30 mouse cellular contexts compared by ENCODE assay signal in the genomic region with DNA sequence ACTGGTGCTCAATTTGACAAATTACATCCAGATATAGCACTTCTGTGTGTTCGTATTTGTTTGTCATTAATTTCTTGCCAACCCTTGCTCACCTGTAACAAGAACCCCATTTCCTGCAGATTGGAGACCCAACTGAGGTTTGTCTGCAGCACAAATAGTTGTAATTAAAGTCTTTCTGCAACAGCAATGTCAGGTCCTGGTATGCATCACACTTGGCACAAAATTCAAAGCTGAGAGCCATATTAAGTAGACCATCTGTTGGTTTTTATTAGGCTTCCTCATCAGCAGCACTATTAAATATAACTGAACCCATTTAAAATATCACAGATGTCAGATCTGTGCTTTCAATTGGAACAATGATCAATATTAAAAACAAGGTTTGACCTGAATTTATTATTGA.
DNase-seq lines count a peak whose midpoint lies in the region; ATAC-seq and TF ChIP-seq lines count a peak whose summit lies in the region.
"Had no signal": no experiment of that assay in that cellular context is flagged by ENCODE, and none has a peak within 500 bp of the region (broad histone marks: within the 10 kb centered on the region; RNA-seq: fewer than 3 reads in every experiment).

No protein-coding gene starts in this region.

- no peak overlapping the region for H3K9ac ChIP-seq in forebrain, embryonic 14.5 days (ENCODE audit: low read length)
- H3K9ac ChIP-seq in neural tube, embryonic 14.5 days (replicated peaks; ENCODE audit: low read depth, low read length), result no peak overlapping the region
- no peak overlapping the region for H3K9ac ChIP-seq in neural tube, embryonic 15.5 days (replicated peaks)
- no peak overlapping the region for H3K9ac ChIP-seq in forebrain, postnatal 0 days
- H3K9ac ChIP-seq: embryonic facial prominence, embryonic 13.5 days; heart, embryonic 15.5 days; hindbrain, embryonic 13.5 days; limb, embryonic 15.5 days; liver, embryonic 14.5 days; lung, embryonic 15.5 days; midbrain, embryonic 15.5 days; neural tube, embryonic 13.5 days; stomach, embryonic 15.5 days had no signal

- no peaks in the 10 kb centered on the region for H3K4me1 ChIP-seq in forebrain, embryonic 14.5 days (ENCODE audit: control insufficient read depth, insufficient read depth, low read length)
- 0 out of 2 replicates have a peak, but pooled peaks cover 4% of the 10 kb centered on the region for H3K4me1 ChIP-seq in forebrain, embryonic 10.5 days
- no peaks in the 10 kb centered on the region for H3K4me1 ChIP-seq in neural tube, embryonic 14.5 days (ENCODE audit: control insufficient read depth, insufficient read depth, low read length)
- no peaks in the 10 kb centered on the region for H3K4me1 ChIP-seq in neural tube, embryonic 15.5 days
- no peaks in the 10 kb centered on the region for H3K4me1 ChIP-seq in forebrain, postnatal 0 days (ENCODE audit: insufficient read depth)
- H3K4me1 ChIP-seq: embryonic facial prominence, embryonic 13.5 days; heart, embryonic 15.5 days; hindbrain, embryonic 13.5 days; limb, embryonic 15.5 days; lung, embryonic 15.5 days; midbrain, embryonic 15.5 days; neural tube, embryonic 13.5 days; stomach, embryonic 15.5 days had no signal

- peak; percentile 62 for DNase-seq in forebrain, embryonic 14.5 days (ENCODE audit: low spot score)
- DNase-seq in forebrain, embryonic 10.5 days (ENCODE audit: extremely low spot score, low spot score), result no peak
- DNase-seq in forebrain, postnatal 0 days, result peak; percentile 10
- no peak for DNase-seq in urinary bladder, postnatal 25 days (ENCODE audit: low spot score)
- no peak for DNase-seq in gastrocnemius, postnatal 10 days
- DNase-seq: adrenal gland, postnatal 14 days; B cell, adult 2 months; cerebellum, adult 18-20 months; heart, postnatal 36 days; kidney, adult 18-20 months; kidney, postnatal 4 days; left cerebral cortex, postnatal 4 days; lung, postnatal 36 days; right cerebral cortex, adult 18-20 months; thymus, adult 18-20 months; thymus, postnatal 4 days had no signal

- H3K36me3 ChIP-seq in forebrain, embryonic 14.5 days (ENCODE audit: control insufficient read depth, insufficient read depth, low read length), result no peaks in the 10 kb centered on the region
- H3K36me3 ChIP-seq in forebrain, embryonic 10.5 days (replicated peaks), result no peaks in the 10 kb centered on the region
- H3K36me3 ChIP-seq in neural tube, embryonic 14.5 days (ENCODE audit: control insufficient read depth, insufficient read depth, low read length), result no peaks in the 10 kb centered on the region
- H3K36me3 ChIP-seq in neural tube, embryonic 15.5 days, result no peaks in the 10 kb centered on the region
- no peaks in the 10 kb centered on the region for H3K36me3 ChIP-seq in forebrain, postnatal 0 days (ENCODE audit: insufficient read depth)
- H3K36me3 ChIP-seq: embryonic facial prominence, embryonic 13.5 days; heart, embryonic 15.5 days; hindbrain, embryonic 13.5 days; limb, embryonic 15.5 days; lung, embryonic 15.5 days; midbrain, embryonic 15.5 days; neural tube, embryonic 13.5 days; stomach, embryonic 15.5 days had no signal

- no peaks in the 10 kb centered on the region for H3K27me3 ChIP-seq in forebrain, embryonic 14.5 days (replicated peaks; ENCODE audit: control insufficient read depth, insufficient read depth, low read length)
- no peaks in the 10 kb centered on the region for H3K27me3 ChIP-seq in forebrain, embryonic 10.5 days (ENCODE audit: poor library complexity, severe bottlenecking)
- H3K27me3 ChIP-seq in neural tube, embryonic 14.5 days (ENCODE audit: control insufficient read depth, insufficient read depth, low read length), result no peaks in the 10 kb centered on the region
- H3K27me3 ChIP-seq in neural tube, embryonic 15.5 days (replicated peaks), result no peaks in the 10 kb centered on the region
- no peaks in the 10 kb centered on the region for H3K27me3 ChIP-seq in forebrain, postnatal 0 days (ENCODE audit: insufficient read depth, low read length)
- H3K27me3 ChIP-seq: CH12.LX; embryonic facial prominence, embryonic 13.5 days; heart, embryonic 15.5 days; hindbrain, embryonic 13.5 days; limb, embryonic 15.5 days; lung, embryonic 15.5 days; midbrain, embryonic 15.5 days; neural tube, embryonic 13.5 days; stomach, embryonic 15.5 days had no signal

- H3K27ac ChIP-seq in forebrain, embryonic 14.5 days (ENCODE audit: low read depth, low read length), result no peak overlapping the region
- H3K27ac ChIP-seq in forebrain, embryonic 10.5 days, result no peak overlapping the region
- no peak overlapping the region for H3K27ac ChIP-seq in neural tube, embryonic 14.5 days (ENCODE audit: low read depth, low read length)
- H3K27ac ChIP-seq in neural tube, embryonic 15.5 days (replicated peaks), result no peak overlapping the region
- no peak overlapping the region for H3K27ac ChIP-seq in forebrain, postnatal 0 days (ENCODE audit: low read depth, low read length)
- H3K27ac ChIP-seq: embryonic facial prominence, embryonic 13.5 days; heart, embryonic 15.5 days; hindbrain, embryonic 13.5 days; limb, embryonic 15.5 days; liver, embryonic 14.5 days; lung, embryonic 15.5 days; midbrain, embryonic 15.5 days; neural tube, embryonic 13.5 days; stomach, embryonic 15.5 days had no signal

- no peak for TF ChIP-seq CTCF in forebrain, postnatal 0 days (IDR thresholded peaks at IDR 0.05; ENCODE audit: low read depth)

- no peak overlapping the region for H3K4me3 ChIP-seq in forebrain, embryonic 14.5 days (ENCODE audit: low read depth, low read length)
- no peak overlapping the region for H3K4me3 ChIP-seq in forebrain, embryonic 10.5 days
- H3K4me3 ChIP-seq in neural tube, embryonic 14.5 days (ENCODE audit: low read depth, low read length), result no peak overlapping the region
- no peak overlapping the region for H3K4me3 ChIP-seq in neural tube, embryonic 15.5 days (replicated peaks)
- H3K4me3 ChIP-seq in forebrain, postnatal 0 days (ENCODE audit: low read depth, low read length), result no peak overlapping the region
- H3K4me3 ChIP-seq: embryonic facial prominence, embryonic 13.5 days; heart, embryonic 15.5 days; hindbrain, embryonic 13.5 days; limb, embryonic 15.5 days; lung, embryonic 15.5 days; midbrain, embryonic 15.5 days; myocyte; neural tube, embryonic 13.5 days; stomach, embryonic 15.5 days had no signal

- no peak overlapping the region for H3K4me2 ChIP-seq in forebrain, embryonic 14.5 days (ENCODE audit: low read length)
- no peak overlapping the region for H3K4me2 ChIP-seq in neural tube, embryonic 14.5 days (ENCODE audit: low read depth, low read length)
- no peak overlapping the region for H3K4me2 ChIP-seq in neural tube, embryonic 15.5 days
- H3K4me2 ChIP-seq in forebrain, postnatal 0 days (ENCODE audit: low read depth), result no peak overlapping the region
- H3K4me2 ChIP-seq: embryonic facial prominence, embryonic 13.5 days; heart, embryonic 15.5 days; hindbrain, embryonic 13.5 days; limb, embryonic 15.5 days; lung, embryonic 15.5 days; midbrain, embryonic 15.5 days; neural tube, embryonic 13.5 days; stomach, embryonic 15.5 days had no signal

- H3K9me3 ChIP-seq in forebrain, embryonic 14.5 days (replicated peaks; ENCODE audit: control insufficient read depth, low read length), result no peaks in the 10 kb centered on the region
- H3K9me3 ChIP-seq in forebrain, embryonic 10.5 days, result no peaks in the 10 kb centered on the region
- H3K9me3 ChIP-seq in neural tube, embryonic 14.5 days (ENCODE audit: control insufficient read depth, low read length), result no peaks in the 10 kb centered on the region
- H3K9me3 ChIP-seq in neural tube, embryonic 15.5 days (replicated peaks), result no peaks in the 10 kb centered on the region
- H3K9me3 ChIP-seq in forebrain, postnatal 0 days (ENCODE audit: low read length), result no peaks in the 10 kb centered on the region
- H3K9me3 ChIP-seq: embryonic facial prominence, embryonic 13.5 days; heart, embryonic 15.5 days; hindbrain, embryonic 13.5 days; limb, embryonic 15.5 days; lung, embryonic 15.5 days; midbrain, embryonic 15.5 days; neural tube, embryonic 13.5 days; stomach, embryonic 15.5 days had no signal

- ATAC-seq in forebrain, embryonic 14.5 days, result peak; percentile 34; the same call in 1 of the 2 replicates
- ATAC-seq in neural tube, embryonic 14.5 days (ENCODE audit: low read depth), result peak; percentile 44; the same call in 1 of the 2 replicates
- no peak for ATAC-seq in neural tube, embryonic 15.5 days (ENCODE audit: low FRiP score)
- no peak for ATAC-seq in forebrain, postnatal 0 days
- ATAC-seq: activated CD4-positive, CD25-positive, alpha-beta regulatory T cell, adult 4 months had no signal

- 79% methylated on average over 1 of the region's 1 CpGs for WGBS in forebrain, embryonic 14.5 days
- WGBS in forebrain, embryonic 10.5 days, result 77% methylated on average over 1 of the region's 1 CpGs
- WGBS in neural tube, embryonic 14.5 days, result 89% methylated on average over 1 of the region's 1 CpGs
- WGBS in neural tube, embryonic 15.5 days, result 76% methylated on average over 1 of the region's 1 CpGs
- 55% methylated on average over 1 of the region's 1 CpGs for WGBS in forebrain, postnatal 0 days

Comparison
In these comparisons a context has a peak if more than half of its experiments do, and no peak if none do; other contexts are left out.
1. ATAC-seq: peak in forebrain, embryonic 14.5 days (single experiment) and neural tube, embryonic 14.5 days (single experiment); none in neural tube, embryonic 15.5 days (single experiment) and forebrain, postnatal 0 days (single experiment).
2. DNase-seq: peak in forebrain, embryonic 14.5 days (single experiment) and forebrain, postnatal 0 days (single experiment); none in forebrain, embryonic 10.5 days (single experiment), urinary bladder, postnatal 25 days (single experiment) and gastrocnemius, postnatal 10 days (single experiment).